Mouse (Mus musculus) heart, embryonic 12.5 days (tissue): ENCODE results near the gene Frem1. TPM values are rescaled to one million over a fixed set of nuclear protein-coding genes. Genes with fewer than 3 reads are reported as not detected.
A peak's percentile ranks its signal among the peaks of the same experiment; 100 is the strongest.

Experiments used
- ATAC-seq: fragments of 200-750 bp; cut with Nextera tagmentation; 2 replicates; pipeline ENCODE4 v1.8.0; 2017; ENCODE audit warnings: moderate TSS enrichment, moderate library complexity; ENCODE audit not compliant: insufficient number of reproducible peaks, low FRiP score
- H3K27ac ChIP-seq: fragments of 300-500 bp; sonication (generic); 2 replicates; pipeline ENCODE4 v1.5.1; 2016; ENCODE audit warnings: mild to moderate bottlenecking, moderate library complexity; ENCODE audit not compliant: poor library complexity, severe bottlenecking
- H3K27me3 ChIP-seq: fragments of 300-500 bp; sonication (generic); replicated peaks from 2 replicates; pipeline ENCODE4 v1.6.1; 2016; ENCODE audit warnings: mild to moderate bottlenecking, moderate library complexity
- H3K36me3 ChIP-seq: fragments of 300-500 bp; sonication (generic); 2 replicates; pipeline ENCODE4 v1.6.1; 2016; ENCODE audit warnings: mild to moderate bottlenecking, moderate library complexity
- H3K4me1 ChIP-seq: fragments of 300-500 bp; sonication (generic); replicated peaks from 2 replicates; pipeline ENCODE4 v1.6.1; 2016; ENCODE audit warnings: mild to moderate bottlenecking
- H3K4me2 ChIP-seq: fragments of 300-500 bp; sonication (generic); 2 replicates; pipeline ENCODE4 v1.6.1; 2016; ENCODE audit warnings: mild to moderate bottlenecking, moderate library complexity
- H3K4me3 ChIP-seq: fragments of 300-500 bp; sonication (generic); 2 replicates; pipeline ENCODE4 v1.5.1; 2016; ENCODE audit warnings: mild to moderate bottlenecking
- H3K9ac ChIP-seq: fragments of 300-500 bp; sonication (generic); 2 replicates; pipeline ENCODE4 v1.6.1; 2016; ENCODE audit warnings: mild to moderate bottlenecking, moderate library complexity
- H3K9me3 ChIP-seq: fragments of 300-500 bp; sonication (generic); replicated peaks from 2 replicates; pipeline ENCODE4 v1.6.1; 2016; ENCODE audit warnings: mild to moderate bottlenecking, moderate library complexity
- whole genome bisulfite sequencing: fragments of 180-500 bp; shearing (Covaris S2); methylation state at CpG from one replicate; pipeline ENCODE4 v1.1.7; 2016; 5-methylcytosine and 5-hydroxymethylcytosine counted together
- polyA plus RNA-seq: library from polyadenylated mRNA; unstranded; fragments of >200 nt; fragmentation: Nextera tagmentation; extraction: Ambion mirVana; gene quantifications from 2 replicates; pipeline ENCODE4 v1.2.1, GENCODE M21; 2016

The Frem1 gene
- polyA plus RNA-seq, 1 experiment from 2014 or later, result 8.3 TPM

DNA sequence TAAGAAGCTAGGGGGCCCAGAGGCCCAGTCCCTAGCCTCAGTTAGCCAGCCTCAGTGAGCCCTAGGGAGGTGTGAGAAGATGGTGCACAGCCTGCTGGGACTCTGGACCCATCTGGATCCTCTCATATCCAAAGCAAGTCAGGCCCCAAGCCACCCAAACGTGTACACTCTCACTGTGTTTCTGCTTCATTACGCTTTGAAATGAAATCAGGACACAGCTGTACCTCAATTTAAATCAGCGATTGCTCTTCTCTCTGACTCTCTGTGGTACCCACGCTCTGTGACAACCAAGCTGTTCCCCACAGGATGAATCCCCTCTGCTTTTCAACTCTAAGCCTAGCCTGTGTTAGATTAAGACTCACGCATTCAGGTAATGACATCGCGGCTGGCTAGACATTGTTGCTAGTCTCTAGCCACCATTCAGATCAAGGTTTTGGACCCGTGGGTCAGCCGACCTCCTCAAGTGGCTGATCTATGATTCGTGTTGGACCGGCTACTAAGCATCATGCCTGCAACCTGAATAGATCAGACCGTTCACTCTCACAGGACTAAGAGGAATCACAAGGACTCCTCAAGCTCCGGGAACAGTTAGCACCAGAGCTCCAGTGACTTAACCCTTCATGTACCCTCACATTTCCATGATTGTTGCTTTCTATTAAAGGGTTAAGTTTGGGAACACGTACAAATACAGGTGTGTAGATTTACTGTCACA lies 94.2 kb downstream of the Frem1 start:
- peaks cover 25% of the 10 kb centered on the region for H3K36me3 ChIP-seq
- H3K27me3 ChIP-seq, result no peaks in the 10 kb centered on the region
- WGBS, result 76% methylated on average over 14 of the region's 14 CpGs

DNA sequence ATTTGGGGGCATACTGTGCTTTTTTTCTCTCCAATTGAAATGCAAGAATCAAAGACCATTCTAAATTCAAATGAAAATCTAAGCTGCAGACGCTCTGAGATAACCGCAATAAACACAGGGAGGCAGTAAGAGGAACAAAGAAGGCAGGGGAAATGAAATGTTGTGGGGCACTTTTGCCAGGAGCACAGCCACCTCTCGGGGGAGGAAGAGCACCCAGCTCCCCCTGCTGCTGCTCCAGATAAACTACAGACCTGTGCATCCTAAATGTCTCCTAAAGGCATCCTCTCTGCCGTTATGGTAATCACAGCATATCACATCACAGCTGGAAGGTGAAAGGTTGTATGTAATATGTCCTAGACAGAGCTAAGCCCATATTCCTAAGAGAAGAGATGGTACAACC lies 98.1 kb downstream of the Frem1 start:
- Histone ChIP-seq H3K27me3 (no peaks in the 10 kb centered on the region), H3K4me3 (no peak overlapping the region), H3K36me3 (peaks cover 21% of the 10 kb centered on the region), H3K9me3 (no peaks in the 10 kb centered on the region), H3K27ac (no peak overlapping the region), H3K4me1 (no peaks in the 10 kb centered on the region), H3K9ac (no peak overlapping the region), H3K4me2 (no peak overlapping the region)
- ATAC-seq, result no peak
- WGBS, result 56% methylated on average over 4 of the region's 4 CpGs

More for the DNA sequence above, 94.2 kb downstream of the Frem1 start:
- Histone ChIP-seq H3K4me2 (no peak overlapping the region), H3K9ac (no peak overlapping the region), H3K4me1 (no peaks in the 10 kb centered on the region), H3K27ac (no peak overlapping the region), H3K9me3 (no peaks in the 10 kb centered on the region), H3K4me3 (no peak overlapping the region)
- no peak for ATAC-seq

DNA sequence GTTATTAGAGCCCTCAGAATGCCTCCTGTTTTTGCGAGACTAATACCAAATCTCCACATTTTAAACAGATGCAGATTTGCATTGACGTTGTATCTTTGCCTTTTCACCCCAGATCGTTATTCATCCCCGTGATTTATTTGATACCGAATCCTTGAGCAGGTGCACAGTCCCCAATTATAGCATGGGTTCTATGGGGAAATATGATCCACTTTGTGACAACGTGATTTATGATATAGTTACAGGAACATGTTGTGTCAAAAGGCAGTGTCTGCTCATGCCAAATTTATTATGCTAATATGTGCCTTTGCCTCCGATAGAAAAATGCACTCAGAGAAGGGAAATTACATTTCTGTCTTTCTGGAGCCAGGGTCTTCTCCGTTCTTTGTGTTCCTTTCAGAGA lies 102.6 kb downstream of the Frem1 start:
- Histone ChIP-seq H3K9ac (no peak overlapping the region), H3K4me1 (no peaks in the 10 kb centered on the region), H3K27me3 (no peaks in the 10 kb centered on the region), H3K4me2 (no peak overlapping the region), H3K27ac (no peak overlapping the region), H3K36me3 (peaks cover 24% of the 10 kb centered on the region), H3K4me3 (no peak overlapping the region), H3K9me3 (no peaks in the 10 kb centered on the region)
- WGBS, result 88% methylated on average over 8 of the region's 8 CpGs
- ATAC-seq, result no peak

DNA sequence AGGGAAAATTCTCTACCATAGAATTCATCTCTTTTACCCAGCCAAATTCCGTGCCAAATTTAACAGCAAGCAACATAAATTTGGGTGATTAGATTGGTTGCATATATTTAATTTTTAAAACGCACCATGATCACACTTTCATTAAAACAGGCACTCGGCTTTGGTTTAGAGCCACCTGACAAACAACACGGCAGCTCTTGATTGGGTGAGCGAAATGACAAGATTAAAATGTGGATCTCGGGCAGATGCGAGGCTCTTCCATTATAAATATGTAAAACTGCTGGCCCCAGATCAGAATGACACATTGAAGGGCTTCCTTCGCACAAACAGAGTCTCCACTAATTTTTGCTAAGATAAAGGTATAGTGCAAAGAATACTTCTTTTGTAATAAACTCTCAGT lies 105.4 kb downstream of the Frem1 start:
- peaks cover 29% of the 10 kb centered on the region for H3K36me3 ChIP-seq
- no peak for ATAC-seq
- 86% methylated on average over 8 of the region's 8 CpGs for WGBS

DNA sequence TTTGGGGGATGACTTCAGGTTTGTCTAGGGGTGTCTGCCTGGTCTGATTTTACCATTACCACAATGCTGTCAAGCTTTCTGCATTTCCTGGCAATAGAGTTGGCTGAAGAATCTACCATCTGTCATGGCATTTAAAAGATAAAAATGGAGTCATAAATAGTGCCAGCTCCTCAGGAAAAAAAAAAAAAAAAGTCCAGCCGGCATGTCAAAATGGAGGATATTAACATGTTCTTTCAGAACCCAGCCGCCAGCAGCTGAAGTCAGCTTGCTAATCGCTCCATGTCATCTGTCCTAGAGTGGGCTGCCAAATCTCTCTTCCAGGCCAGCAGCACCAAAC lies 105.9 kb downstream of the Frem1 start:
- no peak for ATAC-seq
- Histone ChIP-seq H3K9ac (no peak overlapping the region), H3K4me3 (no peak overlapping the region), H3K4me2 (no peak overlapping the region), H3K27me3 (no peaks in the 10 kb centered on the region), H3K27ac (no peak overlapping the region), H3K9me3 (no peaks in the 10 kb centered on the region), H3K36me3 (peaks cover 31% of the 10 kb centered on the region), H3K4me1 (no peaks in the 10 kb centered on the region)
- WGBS, result 74% methylated on average over 3 of the region's 3 CpGs

More for the DNA sequence above, 105.4 kb downstream of the Frem1 start:
- H3K27me3 ChIP-seq, result no peaks in the 10 kb centered on the region
- H3K4me1 ChIP-seq, result no peaks in the 10 kb centered on the region
- no peak overlapping the region for H3K9ac ChIP-seq
- no peak overlapping the region for H3K27ac ChIP-seq
- no peak overlapping the region for H3K4me2 ChIP-seq
- no peak overlapping the region for H3K4me3 ChIP-seq
- H3K9me3 ChIP-seq, result no peaks in the 10 kb centered on the region

DNA sequence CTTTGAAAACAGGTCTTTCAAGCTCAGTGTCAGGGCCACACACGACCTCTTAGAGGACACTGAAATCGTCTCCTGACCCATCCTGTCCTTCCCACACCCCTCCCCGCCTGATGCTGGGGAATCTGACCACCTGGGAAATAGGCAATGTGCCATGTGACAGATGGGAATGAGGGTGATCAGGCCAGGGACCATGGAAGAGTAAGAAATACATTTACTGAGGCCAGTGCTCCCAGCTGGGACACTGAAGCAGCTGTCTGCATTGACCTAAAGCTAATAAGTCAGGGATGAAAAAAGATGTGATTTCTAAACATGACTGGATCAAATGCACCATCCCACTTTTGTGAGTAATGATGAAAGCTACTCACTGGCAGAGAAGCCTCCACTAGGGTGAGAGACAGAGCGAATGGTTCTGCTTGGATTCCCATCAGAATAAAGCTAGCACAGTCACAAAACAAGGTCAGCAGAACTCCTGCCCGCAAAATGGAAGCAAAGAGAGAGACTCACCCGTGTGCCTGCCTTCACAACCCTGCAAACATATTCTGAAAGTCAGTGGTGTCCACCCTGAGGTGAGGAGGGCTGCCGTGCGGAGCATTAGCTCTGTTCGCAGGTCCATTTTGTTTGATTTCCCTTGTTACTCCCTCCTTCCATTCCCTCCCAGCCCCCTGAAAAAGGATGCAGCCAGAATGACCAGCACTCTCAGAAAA lies 106.4 kb downstream of the Frem1 start:
- no peak overlapping the region for H3K4me2 ChIP-seq
- H3K9me3 ChIP-seq, result no peaks in the 10 kb centered on the region
- no peak overlapping the region for H3K4me3 ChIP-seq
- ATAC-seq, result no peak
- no peak overlapping the region for H3K27ac ChIP-seq
- no peaks in the 10 kb centered on the region for H3K4me1 ChIP-seq
- peaks cover 28% of the 10 kb centered on the region for H3K36me3 ChIP-seq
- no peaks in the 10 kb centered on the region for H3K27me3 ChIP-seq
- 79% methylated on average over 9 of the region's 9 CpGs for whole genome bisulfite sequencing
- H3K9ac ChIP-seq, result no peak overlapping the region

DNA sequence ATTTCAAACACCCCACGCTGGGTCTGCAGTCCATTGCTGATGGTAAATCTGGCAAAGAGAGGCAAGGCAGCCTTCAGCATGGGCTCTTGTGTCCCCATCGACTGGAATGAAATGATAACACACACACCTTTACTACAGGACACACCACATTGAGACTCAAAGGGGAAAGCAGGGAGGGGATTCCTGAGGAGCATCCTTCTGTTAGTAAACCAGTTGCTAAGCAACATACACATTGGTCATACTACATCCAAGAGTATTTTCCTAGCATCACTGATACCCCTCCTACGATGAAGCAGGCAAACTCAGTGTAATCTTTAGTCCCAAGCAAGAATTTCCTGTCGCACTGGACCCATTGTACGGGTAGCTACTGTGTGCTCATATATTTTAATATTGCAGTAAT lies 111.5 kb downstream of the Frem1 start:
- Histone ChIP-seq H3K27me3 (no peaks in the 10 kb centered on the region), H3K4me1 (no peaks in the 10 kb centered on the region), H3K4me2 (no peak overlapping the region), H3K9ac (no peak overlapping the region), H3K27ac (no peak overlapping the region), H3K9me3 (no peaks in the 10 kb centered on the region), H3K4me3 (no peak overlapping the region), H3K36me3 (peaks cover 24% of the 10 kb centered on the region)
- 80% methylated on average over 5 of the region's 5 CpGs for WGBS
- no peak for ATAC-seq

DNA sequence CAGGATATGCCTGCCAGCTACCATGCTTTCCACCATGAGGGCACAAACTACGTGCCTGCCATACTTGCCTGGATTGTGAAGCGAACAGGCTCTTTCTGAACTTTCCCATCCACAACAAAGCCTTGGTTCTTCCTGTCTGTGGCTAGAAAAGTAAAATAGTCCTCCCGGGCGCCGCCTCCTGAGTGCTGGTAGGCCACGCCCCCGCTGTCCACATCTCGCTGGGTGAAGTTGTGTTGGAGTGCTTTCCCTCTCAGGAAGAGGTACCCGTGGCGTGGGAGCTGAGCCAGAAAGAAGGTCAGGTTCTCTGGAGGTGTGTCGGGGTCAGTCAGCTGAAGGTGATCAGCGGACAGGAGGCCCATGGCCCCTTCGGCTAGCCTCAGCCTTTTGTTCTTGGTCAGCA lies 111.9 kb downstream of the Frem1 start:
- WGBS, result 80% methylated on average over 13 of the region's 13 CpGs
- ATAC-seq, result no peak

DNA sequence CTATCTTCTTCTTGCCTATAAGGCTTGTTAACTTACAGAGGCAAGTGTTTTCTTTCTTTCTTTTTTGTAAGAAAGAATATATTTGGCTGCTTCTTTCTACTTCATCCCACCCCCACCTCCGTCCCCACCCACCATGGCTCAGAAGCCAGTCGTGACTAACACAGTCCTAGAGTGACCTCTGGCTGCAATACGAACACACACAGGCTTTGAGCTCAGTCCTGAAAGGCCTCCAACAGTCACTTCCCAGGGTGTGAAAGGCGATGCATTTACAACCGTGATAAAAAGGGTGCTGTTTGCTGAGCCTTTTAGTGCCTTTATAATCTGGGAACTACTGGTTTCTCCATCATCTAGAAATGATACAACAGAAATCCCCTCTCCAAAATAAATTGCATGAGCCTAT lies 117.8 kb downstream of the Frem1 start:
- Histone ChIP-seq H3K4me1 (no peaks in the 10 kb centered on the region), H3K36me3 (peaks cover under 1% of the 10 kb centered on the region; the same call in 1 of the 2 replicates), H3K9ac (no peak overlapping the region), H3K27me3 (no peaks in the 10 kb centered on the region), H3K4me2 (no peak overlapping the region), H3K9me3 (no peaks in the 10 kb centered on the region), H3K4me3 (no peak overlapping the region), H3K27ac (no peak overlapping the region)
- ATAC-seq, result peak; percentile 77; the same call in 1 of the 2 replicates
- WGBS, result 13% methylated on average over 5 of the region's 5 CpGs

More for the DNA sequence above, 111.9 kb downstream of the Frem1 start:
- Histone ChIP-seq H3K4me3 (no peak overlapping the region), H3K36me3 (peaks cover 24% of the 10 kb centered on the region), H3K27ac (no peak overlapping the region), H3K4me2 (no peak overlapping the region), H3K27me3 (no peaks in the 10 kb centered on the region), H3K4me1 (no peaks in the 10 kb centered on the region), H3K9me3 (no peaks in the 10 kb centered on the region), H3K9ac (no peak overlapping the region)

DNA sequence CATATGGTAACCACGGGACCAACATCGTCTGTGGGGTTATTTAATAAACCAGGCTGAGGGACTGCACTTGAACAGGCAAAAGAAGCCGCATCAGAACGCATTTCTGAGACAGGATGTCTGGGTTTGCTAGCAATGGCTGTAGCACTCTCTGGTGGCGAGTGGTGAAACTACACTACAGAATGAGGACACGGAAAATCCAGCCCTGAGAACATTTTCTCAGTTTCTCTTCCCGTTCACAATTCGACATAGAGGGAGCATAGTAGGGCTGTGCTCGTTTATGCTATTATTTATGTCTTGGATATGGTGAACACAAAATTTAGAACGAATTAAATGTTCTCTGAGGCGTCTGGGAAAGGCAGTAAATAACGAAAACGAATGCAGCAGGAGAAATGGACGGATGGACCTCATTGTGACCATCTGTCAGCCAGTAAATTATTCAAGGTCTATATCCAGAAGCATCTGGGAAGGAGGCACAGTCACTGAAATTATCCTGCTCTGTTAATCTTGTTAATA lies 118.4 kb downstream of the Frem1 start:
- WGBS, result 21% methylated on average over 14 of the region's 14 CpGs
- peak overlapping the region; percentile 47 for H3K4me2 ChIP-seq
- no peaks in the 10 kb centered on the region for H3K9me3 ChIP-seq
- no peaks in the 10 kb centered on the region for H3K36me3 ChIP-seq
- H3K27ac ChIP-seq, result no peak overlapping the region
- H3K4me1 ChIP-seq, result no peaks in the 10 kb centered on the region
- peak overlapping the region; percentile 29 for H3K4me3 ChIP-seq
- no peak overlapping the region for H3K9ac ChIP-seq
- no peak for ATAC-seq
- no peaks in the 10 kb centered on the region for H3K27me3 ChIP-seq

DNA sequence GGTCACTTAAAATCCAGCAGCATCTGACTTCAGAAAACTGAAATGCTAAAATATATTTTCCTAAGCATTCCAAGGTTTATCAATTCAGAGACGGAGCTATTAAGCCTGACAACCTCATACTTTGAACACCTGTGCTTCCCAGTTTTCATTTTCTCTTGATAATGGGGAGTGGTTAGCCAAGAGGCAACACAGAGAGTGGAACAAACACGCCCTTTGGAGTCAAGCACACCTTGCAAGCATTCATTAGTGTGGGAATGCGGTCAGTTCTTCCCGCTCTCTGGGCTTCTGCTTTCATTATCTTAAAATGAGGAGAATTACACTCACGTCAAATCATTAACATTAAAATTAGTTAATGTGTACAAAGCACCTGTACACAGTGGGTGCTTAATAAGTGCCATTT lies 122.1 kb downstream of the Frem1 start:
- Histone ChIP-seq H3K27me3 (no peaks in the 10 kb centered on the region), H3K4me2 (no peak overlapping the region), H3K4me1 (no peaks in the 10 kb centered on the region), H3K36me3 (peaks cover 3% of the 10 kb centered on the region; the same call in 1 of the 2 replicates), H3K4me3 (no peak overlapping the region), H3K27ac (no peak overlapping the region), H3K9me3 (no peaks in the 10 kb centered on the region), H3K9ac (no peak overlapping the region)
- no peak for ATAC-seq
- 90% methylated on average over 5 of the region's 5 CpGs for WGBS
